Mouse (Mus musculus): ENCODE data around the gene Btd.

Btd gene

DNA sequence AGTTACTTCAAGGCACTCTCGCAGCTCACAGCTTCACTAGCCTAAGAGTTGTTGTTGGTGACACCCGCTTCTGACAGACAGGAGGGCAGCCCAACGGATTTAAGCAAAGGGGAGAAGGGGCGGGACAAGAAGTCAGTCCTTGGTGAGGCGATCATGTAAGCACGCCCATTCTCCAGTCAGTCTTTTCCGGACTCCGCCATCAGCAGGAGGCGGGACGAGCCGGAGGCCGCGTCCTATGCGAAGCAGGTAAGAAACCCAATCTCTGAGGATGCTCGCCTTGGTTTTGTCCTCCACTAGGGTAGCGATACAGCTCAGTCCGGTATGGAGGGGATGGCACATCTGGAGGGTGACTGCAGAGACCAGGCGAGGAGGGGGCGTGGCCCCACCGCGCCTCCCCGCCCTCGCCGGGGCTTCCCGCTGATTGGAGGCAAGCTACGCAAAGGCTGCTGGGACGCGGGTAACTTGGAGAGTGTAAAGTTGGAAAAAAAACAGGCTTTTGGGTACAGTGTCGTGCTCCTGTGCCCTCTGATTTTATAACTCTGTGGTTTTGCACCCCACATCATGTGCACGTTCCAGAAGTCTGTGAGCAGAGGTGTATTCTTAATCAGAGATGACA is at the start of gene Btd, which contains the start of gene Hacl1:
Gene Btd, plus strand, starts transcription at position 139 of the 616 bp plus-strand sequence.
Gene Hacl1, minus strand, starts transcription at position 397 of the 616 bp plus-strand sequence.
- DNase-seq, result peak; percentile 91

DNA sequence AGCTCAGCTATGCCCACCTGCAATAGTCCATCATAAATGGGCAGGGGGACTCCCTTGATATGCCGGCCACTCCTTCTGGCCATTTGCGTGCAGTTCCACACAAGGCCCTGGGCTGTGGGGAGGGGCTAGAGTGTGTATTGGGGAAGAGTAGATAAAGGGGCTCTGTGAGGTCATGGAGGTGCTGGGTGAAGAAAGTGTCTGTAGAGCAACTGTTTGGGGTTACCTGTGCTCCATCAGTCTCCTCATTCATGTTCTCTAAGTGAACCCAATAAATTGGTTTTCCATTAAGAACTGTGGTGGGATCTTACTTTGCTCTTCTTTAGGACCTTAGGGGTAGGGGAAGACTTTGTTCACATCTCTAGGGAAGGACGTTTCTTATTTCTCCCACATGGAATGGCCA is 49.6 kb upstream of the Btd start, which contains the start of gene Colq:
Gene Colq, minus strand, starts transcription at position 101 of the 400 bp plus-strand sequence.
- DNase-seq, result no peak

DNA sequence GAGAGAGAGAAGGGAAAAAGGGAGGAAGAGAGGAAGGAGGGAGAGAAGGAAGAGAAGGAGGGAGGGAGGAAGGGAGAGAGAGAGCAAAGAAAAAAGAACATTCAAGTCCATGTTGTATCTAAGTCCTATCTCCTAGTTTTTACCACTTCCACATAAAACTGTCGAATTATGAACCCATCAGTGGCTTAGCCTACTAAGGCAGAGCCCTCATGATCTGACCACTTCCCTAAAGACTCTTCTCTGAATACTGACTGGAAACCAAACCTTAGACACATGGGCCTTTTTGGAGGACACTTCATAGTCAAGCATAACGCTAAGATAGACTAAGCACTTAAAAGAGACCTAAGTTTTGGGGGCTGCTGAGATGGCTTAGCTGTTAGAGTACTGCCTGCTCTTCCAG is 47.8 kb upstream of the Btd start:
- no peak for DNase-seq

DNA sequence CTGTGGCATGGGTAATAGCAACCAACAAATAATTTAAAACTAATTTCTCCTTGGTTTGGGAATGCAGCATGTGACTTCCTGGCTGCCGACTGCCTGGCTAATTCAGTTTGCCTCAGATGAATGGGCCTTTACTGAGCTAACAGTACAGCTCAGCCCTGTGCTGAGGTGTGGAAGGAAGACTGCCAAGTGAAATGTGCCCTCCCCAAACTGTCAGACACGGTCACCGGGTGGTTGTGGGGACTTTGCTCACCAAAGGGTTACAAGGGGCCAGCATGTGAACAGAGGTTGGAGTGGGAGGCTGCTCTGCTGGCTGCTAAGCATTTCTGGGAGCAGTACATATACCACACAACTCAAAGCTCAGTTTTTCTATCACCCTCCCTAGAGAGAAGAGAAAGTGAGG is 46.1 kb upstream of the Btd start:
- no peak for DNase-seq

DNA sequence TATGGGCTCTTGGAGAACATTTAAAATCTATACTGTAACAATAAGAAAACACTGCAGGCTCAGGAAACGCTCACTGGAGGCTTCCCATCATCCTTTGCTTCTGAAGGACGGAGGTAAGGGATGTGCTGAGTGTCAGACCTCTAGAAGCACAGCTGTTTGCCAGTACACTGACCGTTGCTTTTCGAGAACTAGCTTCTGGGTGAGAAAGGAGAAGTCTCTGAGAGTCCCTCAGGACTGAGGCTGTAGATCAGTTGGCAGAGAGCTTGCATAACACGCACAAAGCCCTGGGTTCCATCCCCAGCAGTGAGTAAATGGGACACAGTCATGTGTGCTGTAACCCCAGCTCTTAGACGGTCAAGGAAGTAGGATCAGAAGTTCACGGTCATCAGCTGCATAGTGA is 44.4 kb upstream of the Btd start:
- peak; percentile 15 for DNase-seq

DNA sequence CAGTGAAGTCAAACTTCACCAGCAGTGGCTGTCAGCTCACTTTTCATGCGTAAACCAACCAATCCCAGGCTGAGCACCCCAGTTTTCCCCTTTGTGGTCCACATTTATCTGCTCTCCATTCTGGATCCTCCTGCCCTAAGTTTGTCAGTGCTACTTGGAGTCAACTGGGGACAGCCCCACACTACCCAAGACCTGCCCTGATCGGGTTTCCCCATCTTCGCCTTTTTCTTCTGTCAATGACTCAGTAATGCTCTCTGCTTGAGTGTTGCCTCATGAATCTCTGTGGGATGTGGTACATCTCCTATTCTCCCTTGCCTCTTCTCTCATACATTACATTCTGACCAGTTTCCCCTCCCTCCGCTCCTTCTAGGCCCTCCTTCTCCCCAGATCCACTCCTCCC is 43.4 kb upstream of the Btd start:
- no peak for DNase-seq

DNA sequence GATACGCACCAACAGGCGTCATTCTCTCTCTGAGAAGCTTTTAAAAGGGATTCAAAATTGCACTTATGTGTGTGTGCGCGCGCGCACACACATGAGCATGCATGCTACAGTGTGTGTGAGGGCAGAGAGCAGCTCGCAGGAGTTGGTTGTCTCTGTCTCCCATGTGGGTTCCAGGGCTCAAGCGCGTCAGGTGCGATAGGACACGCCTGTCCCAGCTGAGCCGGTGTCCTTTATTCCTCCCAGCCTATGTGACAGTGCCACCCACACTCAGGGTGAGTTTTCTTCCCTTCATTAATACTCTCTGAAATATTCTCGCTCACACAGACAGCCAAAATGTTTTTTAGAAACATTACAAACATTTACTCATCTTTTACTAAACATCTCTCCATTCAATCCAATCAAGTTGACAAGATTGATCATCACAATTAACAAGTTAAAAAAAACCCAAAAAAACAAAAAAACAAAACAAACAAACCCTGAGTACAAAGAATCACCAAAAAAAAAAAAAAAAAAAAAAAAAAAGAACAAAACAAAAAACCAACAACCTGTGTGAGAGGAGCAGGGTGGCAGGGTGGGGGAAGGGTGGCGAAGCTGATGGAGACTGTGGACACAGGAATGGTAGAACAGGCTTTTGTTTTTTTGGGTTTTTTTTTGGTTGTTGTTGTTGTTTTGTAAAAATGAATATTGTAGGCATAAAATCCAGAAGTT is 38.8 kb upstream of the Btd start:
- peak; percentile 69 for DNase-seq

DNA sequence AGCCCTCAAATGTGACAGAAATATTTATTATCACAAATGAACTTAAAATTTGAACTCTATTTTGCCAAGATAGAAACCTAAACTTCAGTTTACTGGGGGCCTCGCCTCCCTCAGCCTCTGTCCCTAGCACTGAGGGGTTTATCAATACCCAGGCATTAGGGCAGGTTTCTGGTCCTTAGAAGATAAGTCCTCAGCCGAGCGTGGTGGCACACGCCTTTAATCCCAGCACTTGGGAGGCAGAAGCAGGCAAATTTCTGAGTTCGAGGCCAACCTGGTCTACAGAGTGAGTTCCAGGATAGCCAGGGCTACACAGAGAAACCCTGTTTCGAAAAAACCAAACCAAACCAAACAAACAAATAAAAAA is 38.2 kb upstream of the Btd start:
- peak; percentile 70 for DNase-seq

DNA sequence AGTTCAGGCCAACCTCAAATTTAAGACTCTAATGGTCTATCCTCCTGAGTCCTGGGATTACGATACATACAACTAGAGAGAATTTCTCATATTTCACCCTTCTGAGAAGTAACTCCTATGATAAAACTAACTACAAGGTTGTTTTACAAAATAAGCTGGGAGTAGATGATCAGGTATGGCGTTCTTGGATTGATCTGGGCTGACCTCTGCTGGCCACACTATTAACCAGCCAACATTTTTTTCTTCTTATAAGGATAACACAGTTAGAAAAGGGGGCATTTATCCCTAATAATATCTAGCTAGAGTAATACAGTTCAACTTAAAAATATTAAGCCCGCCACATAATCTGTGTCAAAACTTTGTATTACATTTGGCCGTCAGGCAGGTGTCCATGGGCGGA is 35.9 kb upstream of the Btd start:
- DNase-seq, result peak; percentile 32

DNA sequence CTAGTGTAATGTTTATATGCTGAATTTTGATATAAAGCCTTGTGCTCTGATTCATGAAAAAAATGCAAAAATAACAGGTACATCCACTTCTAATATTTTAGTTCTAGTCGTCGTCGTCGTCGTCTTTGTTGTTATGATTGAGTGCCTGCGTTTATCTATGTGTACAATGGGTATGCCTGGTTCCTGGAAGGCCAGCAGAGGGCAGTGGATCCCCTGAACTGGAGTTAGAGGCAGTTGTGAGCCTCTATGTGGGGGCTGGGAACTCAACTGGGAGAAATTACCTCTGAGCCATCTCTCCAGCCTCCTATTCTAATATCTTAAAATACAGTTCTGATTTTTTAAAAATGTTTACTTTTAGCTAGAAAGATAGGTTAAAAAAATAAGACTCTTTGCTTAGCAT is 35.3 kb upstream of the Btd start:
- DNase-seq, result peak; percentile 30

DNA sequence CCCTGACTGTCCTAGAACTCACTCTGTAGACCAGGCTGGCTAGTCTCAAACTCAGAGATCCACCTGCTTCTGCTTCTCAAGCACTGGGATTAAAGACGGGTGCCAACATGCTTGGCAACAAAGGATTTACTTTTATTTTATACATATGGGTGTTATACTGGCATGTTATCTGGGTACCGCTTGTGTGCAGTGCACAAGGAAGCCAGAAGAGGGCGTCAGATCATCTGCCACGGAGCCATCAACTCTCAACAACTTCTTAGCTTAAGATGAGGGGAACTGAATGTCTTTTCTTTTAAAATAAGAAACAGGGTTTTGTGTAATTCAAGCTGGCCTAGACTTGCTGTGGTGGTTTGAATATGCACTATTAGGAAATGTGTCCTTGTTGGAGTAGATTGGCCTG is 28.8 kb upstream of the Btd start:
- DNase-seq, result no peak

DNA sequence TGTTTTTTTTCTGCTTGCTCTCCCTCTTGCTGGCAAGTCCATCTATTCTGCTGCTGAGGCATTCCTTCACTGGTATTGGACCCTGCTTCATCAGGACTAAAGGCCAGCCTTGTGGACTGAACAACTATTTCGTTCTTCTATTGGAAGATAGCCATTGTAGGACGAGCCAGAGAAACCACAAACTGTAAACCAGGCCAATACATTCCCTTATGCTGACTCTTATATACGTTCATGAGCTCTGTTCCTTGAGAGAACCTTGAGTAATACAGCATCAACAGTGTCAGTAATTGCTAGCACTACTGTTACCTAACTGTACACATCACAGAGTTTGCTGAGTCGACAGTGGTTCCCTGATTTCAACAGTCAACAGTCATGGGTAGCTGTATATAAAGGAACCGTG is 27.2 kb upstream of the Btd start:
- no peak for DNase-seq

DNA sequence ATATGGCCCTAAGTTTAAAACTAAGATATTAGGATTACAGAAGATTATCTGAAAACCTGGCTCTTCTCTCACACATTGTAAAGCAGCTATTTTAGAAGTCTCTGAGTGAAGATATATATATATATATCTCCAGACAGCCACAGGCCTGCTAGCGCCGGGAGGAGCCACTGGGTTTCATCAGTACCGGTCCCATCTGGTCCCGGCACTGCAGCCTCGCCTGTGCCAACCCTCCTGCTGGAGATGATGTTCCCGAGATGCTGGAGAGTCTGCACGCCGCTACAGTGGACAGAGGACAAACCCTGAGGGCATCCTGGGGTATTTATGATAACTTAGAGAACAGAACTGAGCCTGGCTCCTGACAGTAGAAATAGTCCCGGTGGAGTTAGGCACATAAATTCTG is 23.6 kb upstream of the Btd start:
- DNase-seq, result no peak

DNA sequence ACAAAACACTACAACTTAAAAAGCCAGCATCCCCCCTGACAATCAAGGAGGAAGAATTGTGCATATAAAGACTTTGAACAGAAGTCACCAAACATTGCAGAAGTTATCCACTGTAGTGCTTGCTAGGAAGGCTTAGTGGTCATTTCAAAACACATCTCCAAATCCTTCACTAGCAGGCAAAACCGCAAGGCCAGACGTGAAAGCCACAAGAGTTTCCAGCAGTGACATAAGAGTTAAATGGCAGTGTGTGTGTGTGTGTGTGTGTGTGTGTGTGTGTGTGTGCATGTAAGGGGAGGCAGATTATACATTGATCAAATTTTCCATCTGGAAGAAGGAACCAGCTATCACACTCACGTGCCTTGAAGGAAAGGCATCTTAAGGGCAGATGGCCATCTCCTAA is 22.8 kb upstream of the Btd start:
- DNase-seq, result no peak

DNA sequence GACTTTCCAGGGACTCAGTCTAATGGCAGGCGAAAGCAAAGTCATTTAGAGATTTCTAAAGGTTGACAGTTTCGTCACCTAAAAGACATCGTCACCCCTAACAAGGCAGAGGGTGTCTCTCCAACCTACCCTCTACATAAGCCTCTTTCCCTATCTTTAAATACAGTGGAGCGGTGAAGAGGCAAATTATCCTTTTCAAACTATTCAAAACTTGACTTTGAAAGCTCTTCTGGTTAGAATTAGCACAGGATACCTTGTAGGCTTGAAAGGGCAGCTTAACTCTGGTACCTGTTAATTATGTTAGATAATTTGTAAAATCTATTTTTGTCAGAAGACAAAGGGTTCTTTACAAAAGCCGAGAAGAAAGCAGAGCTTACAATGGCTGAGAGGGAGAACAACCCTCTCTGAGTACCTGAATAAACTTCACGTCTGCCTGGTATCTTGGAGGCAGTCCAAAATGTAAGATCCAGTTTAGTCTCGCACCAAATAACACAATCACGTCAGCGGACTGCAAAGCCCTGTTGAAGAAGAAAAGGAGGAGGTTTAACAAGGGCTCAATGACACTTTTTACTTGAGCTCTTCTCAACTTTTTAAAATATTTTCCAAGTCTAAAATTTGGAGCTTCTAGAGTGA is 20.1 kb upstream of the Btd start:
- DNase-seq, result no peak

DNA sequence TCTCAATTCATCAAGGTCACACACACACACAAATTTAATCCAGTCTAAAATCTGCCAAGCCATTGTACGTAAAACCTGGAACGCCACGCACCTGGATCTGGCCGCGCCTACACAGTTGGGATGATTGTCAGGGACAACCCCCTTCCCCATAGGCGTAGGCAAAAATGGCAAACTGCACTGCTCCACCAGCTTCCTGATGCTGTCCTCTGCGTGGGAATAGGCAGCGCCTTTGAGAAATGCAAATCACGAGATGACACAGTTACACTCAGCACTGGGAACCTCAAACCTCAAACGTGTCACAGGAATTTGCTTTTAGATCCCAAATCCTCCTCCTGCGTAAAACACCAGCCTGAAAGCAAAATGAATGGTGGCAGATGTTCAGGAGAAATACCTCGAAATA is 18.1 kb upstream of the Btd start:
- DNase-seq, result no peak

DNA sequence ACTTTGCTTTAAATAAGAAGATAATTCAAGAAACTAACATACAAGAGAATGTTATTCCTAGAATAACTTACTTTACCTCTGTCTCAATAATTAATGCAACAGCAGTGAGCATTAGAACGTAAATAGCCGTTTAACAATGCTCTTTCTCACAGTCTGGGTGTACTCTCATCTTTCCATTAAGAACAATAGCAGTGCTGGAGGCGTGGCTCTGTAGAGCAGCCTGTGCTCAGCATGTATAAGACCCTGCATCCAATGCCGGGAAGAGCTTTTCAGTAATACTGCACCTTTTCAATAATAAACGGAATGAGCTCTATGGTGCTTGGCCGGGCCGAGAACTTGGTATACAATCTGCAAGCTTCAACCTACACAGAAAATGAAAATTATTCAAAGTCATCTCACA is 10.2 kb upstream of the Btd start:
- DNase-seq, result no peak

DNA sequence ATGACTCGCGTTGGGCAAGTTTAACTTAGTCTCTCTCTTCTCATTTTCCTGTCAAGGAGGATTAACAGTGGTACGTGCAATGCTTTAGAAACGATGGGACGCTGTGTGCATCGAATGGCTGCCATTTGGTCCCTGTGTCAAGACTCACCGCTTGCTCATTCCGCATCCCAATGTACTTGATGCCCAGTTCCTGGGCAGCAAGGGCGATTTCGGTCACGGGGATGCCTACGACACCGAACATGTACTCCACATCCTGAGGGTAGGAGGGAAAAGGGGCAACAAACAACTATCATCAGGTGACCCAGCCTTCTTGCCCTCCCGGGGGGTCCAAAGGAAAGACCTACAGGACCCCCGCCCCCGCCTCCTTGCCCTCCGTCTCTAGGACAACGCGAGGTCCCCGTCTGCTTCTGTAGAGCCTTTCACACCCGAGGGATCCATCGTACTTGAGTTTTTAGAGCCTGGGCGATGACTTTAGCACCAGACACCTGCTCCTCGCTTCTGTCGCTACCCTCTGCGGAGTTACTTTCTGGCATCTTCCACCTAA is 410 bp upstream of the Btd start, which contains the start of gene Gm49387:
Gene Gm49387, minus strand, starts transcription at position 533 of the 544 bp plus-strand sequence.
- DNase-seq, result peak; percentile 29

DNA sequence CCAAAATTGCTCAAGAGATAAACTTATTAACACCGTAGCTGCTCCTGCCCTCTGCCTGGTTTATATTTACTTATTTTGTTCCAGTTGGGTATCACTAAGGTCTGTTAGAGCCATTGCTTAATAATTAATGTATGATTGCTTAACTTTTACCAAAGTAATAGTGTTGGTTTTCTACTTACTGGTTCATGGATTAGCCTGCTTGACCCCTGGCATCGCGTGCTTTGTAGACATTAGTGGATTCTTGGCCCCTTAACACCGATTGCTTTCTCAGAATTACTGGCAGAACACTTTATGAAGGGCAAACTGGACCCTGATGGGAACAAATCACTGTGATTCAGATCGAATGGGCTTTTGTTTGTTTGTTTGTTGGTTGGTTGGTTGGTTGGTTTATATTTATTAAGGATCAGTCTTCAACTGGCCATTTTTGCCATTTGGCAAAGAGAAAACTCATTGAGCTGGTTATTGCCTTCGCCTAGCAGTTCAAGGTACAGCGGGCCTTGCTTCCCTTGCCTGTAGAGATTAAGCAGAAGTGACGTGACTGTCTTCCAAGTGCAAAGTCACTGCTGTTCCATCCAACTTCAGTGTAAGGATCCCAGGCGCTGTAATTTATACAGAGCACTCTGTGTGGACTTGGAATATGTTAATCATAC is 803 bp downstream of the Btd start:
- no peak for DNase-seq

DNA sequence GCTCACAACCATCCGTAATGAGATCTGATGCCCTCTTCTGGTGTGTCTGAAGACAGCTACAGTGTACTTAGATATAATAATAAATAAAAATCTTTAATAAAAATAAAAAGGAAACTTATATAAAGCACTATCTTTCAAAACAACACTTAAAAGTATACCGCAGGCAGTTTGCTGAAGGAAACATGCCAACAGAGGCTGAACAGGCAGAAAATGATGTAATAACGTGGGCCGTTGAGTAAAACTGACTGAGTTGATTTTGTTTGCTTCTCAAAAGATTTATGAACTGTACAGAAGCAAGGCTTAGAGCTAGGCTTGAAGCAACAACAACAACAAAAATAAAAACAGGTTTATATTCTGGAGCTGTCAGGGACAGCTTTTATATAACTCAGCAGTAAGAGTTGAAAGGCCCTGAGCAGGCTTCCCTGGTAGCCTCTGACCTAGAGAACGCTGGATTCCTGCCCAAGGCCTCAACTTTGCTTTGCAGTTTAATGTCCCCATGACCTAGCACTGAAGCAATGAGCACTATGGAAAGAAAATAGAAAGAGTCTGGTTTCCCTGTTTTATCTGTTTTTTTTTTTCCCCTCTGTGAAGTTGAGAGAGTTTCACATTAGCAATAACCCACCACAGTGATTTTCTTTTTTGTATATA is 3.5 kb downstream of the Btd start:
- no peak for DNase-seq

DNA sequence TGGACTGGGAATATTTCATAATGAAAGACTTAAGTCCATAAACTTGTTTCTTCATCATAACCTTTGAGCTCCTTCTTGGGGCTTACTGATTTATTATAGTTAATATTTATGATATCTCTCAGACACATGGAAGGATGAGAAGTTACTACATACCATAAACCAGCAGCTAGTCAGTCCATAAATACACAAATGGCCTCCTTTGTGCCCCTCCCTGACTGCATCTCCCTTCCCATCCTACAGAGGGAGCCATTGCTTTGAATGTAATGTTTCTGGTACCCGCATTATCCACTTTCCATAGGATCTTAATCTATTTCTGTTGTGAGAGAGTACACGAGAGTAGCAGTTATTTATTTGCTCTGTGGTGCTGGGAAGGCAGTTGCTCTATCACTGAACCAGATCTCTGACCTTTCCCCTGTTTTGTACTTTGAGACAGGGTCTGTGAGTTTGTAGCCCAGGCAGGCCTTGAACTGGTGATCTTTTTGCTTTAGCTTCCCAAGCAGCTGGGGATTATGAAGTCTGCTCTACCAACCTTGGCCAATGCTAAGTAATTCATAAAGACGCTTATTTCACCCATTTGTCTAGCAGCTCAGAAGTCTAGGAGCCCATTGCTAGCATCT is 4.2 kb downstream of the Btd start:
- DNase-seq, result no peak

DNA sequence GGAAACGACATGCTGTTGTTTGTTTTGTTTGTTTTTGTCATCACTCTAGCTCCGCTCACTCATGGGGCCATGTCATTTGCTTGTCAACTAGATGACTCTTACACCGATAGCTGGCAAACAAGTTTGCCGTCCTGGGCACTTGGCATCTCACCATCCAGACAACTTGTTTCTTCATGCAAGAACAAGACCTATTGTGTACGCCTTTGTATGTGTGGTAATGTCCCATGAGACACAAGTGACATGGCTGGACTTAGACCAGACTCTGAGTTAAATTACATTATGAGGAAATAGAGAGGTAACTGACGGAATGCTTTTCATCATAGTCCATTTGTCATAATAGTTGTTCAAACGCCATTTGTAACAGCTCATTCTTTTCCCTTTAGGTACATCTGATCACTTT is 5.1 kb downstream of the Btd start:
- no peak for DNase-seq

All from liver (tissue).